Mouse (Mus musculus) bone marrow, adult 2 months (tissue): ENCODE measurements around the gene Adam17. TPM values are rescaled to one million over a fixed set of nuclear protein-coding genes. Genes with fewer than 3 reads are reported as not detected.
"Not testable (repeated sequence)": the region's sequence is repeated elsewhere in the genome, so short reads cannot be mapped to it uniquely, and the experiment has no call there.

Source experiments
- H3K27ac ChIP-seq: fragments of 200-500 bp; 2 replicates; pipeline ENCODE4 v1.5.1; 2012; ENCODE audit warnings: low read depth, mild to moderate bottlenecking, control low read depth, inconsistent platforms, low read length; ENCODE audit not compliant: control insufficient read depth, poor library complexity, insufficient read depth
- H3K4me1 ChIP-seq: fragments of 200-500 bp; 2 replicates; pipeline ENCODE4 v1.6.1; 2011; ENCODE audit warnings: low read length; ENCODE audit not compliant: control insufficient read depth, insufficient read depth
- H3K4me3 ChIP-seq: fragments of 200-500 bp; replicated peaks from 2 replicates; pipeline ENCODE3; 2011; ENCODE audit warnings: mild to moderate bottlenecking, low read depth, low read length, control low read depth; ENCODE audit not compliant: control insufficient read depth
- CTCF ChIP-seq: fragments of 200-500 bp; IDR thresholded peaks from 2 replicates; pipeline ENCODE4 v1.5.1; 2011; ENCODE audit warnings: low read length, control low read depth; ENCODE audit not compliant: control insufficient read depth, insufficient read depth
- POLR2A ChIP-seq: fragments of 200-500 bp; IDR thresholded peaks from 2 replicates; pipeline ENCODE4 v1.6.1; 2011; ENCODE audit warnings: low read depth, mild to moderate bottlenecking, control low read depth, low read length, borderline replicate concordance; ENCODE audit not compliant: control insufficient read depth
- WGBS: fragments of 180-500 bp; shearing (Covaris S2); methylation state at CpG from one replicate; pipeline ENCODE4 v1.1.7; 2018; 5-methylcytosine and 5-hydroxymethylcytosine counted together
- polyA plus RNA-seq: library from polyadenylated mRNA; stranded (reverse); fragments of >200 nt; gene quantifications from 2 replicates; pipeline ENCODE4 v1.2.4, GENCODE M21; 2011; ENCODE audit warnings: low replicate concordance; ENCODE audit not compliant: missing spikeins, insufficient read depth, insufficient read length

The Adam17 gene
- polyA plus RNA-seq, 1 experiment: 45.1 TPM

GRCm38 (mm10) chr12:21408789-21409367 lies 35.4 kb upstream of the Adam17 start:
- Histone ChIP-seq H3K27ac (no peak overlapping the region), H3K4me3 (no peak overlapping the region), H3K4me1 (no peaks in the 10 kb centered on the region)
- TF ChIP-seq POLR2A: no peak
- TF ChIP-seq CTCF: no peak
- WGBS: 90% methylated on average over 2 of the region's 2 CpGs

- H3K4me1 ChIP-seq: no peaks in the 10 kb centered on the region
Observed at GRCm38 (mm10) chr12:21402771-21403170, 29.3 kb upstream of the Adam17 start.

GRCm38 (mm10) chr12:21386201-21386600 lies 12.8 kb upstream of the Adam17 start:
- H3K4me1 ChIP-seq: no peaks in the 10 kb centered on the region
- WGBS: 71% methylated on average over 2 of the region's 2 CpGs
- no peak overlapping the region for H3K4me3 ChIP-seq
- TF ChIP-seq CTCF: no peak
- no peak for TF ChIP-seq POLR2A
- no peak overlapping the region for H3K27ac ChIP-seq

More at GRCm38 (mm10) chr12:21402771-21403170, 29.3 kb upstream of the Adam17 start:
- no peak overlapping the region for H3K4me3 ChIP-seq
- WGBS: 92% methylated on average over 5 of the region's 5 CpGs
- no peak for TF ChIP-seq CTCF
- H3K27ac ChIP-seq: no peak overlapping the region

- H3K4me3 ChIP-seq, H3K4me1 ChIP-seq, H3K27ac ChIP-seq: not testable (repeated sequence)
- WGBS: 12% methylated on average over 6 of the region's 6 CpGs
Observed at GRCm38 (mm10) chr12:21378765-21379346, 5.4 kb upstream of the Adam17 start.

GRCm38 (mm10) chr12:21375376-21376157 lies 2.1 kb upstream of the Adam17 start:
- Histone ChIP-seq H3K27ac (no peak overlapping the region), H3K4me1 (no peaks in the 10 kb centered on the region), H3K4me3 (no peak overlapping the region)
- WGBS: 67% methylated on average over 3 of the region's 3 CpGs
- TF ChIP-seq POLR2A: no peak

- TF ChIP-seq CTCF: no peak
- TF ChIP-seq POLR2A: no peak
- under 1% methylated on average over 24 of the region's 24 CpGs for WGBS
- Histone ChIP-seq H3K27ac (peak overlapping the region; percentile 89), H3K4me1 (no peaks in the 10 kb centered on the region; the same call in 1 of the 2 replicates), H3K4me3 (peak overlapping the region; percentile 92)
Observed at GRCm38 (mm10) chr12:21373820-21374475, 516 bp upstream of the Adam17 start.

- no peak overlapping the region for H3K27ac ChIP-seq
- WGBS: 74% methylated on average over 1 of the region's 1 CpGs
Observed at GRCm38 (mm10) chr12:21370035-21370611, 3.3 kb downstream of the Adam17 start.

GRCm38 (mm10) chr12:21369087-21369410 lies 4.4 kb downstream of the Adam17 start:
- Histone ChIP-seq H3K4me3 (no peak overlapping the region), H3K27ac (no peak overlapping the region), H3K4me1 (peaks cover 2% of the 10 kb centered on the region; the same call in 1 of the 2 replicates)
- no peak for TF ChIP-seq CTCF
- TF ChIP-seq POLR2A: no peak
- WGBS: 18% methylated on average over 5 of the region's 5 CpGs

More at GRCm38 (mm10) chr12:21370035-21370611, 3.3 kb downstream of the Adam17 start:
- Histone ChIP-seq H3K4me3 (no peak overlapping the region), H3K4me1 (peaks cover 2% of the 10 kb centered on the region; the same call in 1 of the 2 replicates)
- TF ChIP-seq CTCF (no peak), POLR2A (no peak)
